Mouse (Mus musculus) cerebellum, postnatal 10 days (tissue): ENCODE measurements around the gene Ttc9.

Experiments
- DNase-seq, 2 experiments: peaks; one replicate each; pipeline ENCODE4 v3.0.0; 2021; ENCODE audit warnings: mixed read lengths in 2 of 2

Ttc9 gene

DNA sequence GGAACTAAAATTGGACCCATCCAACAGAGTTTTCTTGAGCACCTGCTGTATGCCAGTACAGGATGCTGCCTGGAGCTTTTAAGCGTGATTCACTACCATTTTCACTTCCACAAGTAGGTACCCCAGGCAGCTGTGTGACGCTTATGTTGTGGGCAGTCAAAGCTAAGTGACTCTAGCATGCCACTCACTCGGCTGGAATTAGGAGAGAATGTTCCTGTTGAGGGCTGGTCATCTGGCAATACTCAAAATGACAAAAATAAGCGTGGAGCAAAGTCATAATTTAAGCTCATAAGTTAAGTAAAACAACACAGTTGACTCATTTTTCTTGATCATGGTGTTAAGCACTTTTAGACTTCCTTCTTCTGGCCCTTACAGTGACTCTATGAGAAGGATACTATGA lies 31.0 kb downstream of the Ttc9 start:
- no peak for DNase-seq

DNA sequence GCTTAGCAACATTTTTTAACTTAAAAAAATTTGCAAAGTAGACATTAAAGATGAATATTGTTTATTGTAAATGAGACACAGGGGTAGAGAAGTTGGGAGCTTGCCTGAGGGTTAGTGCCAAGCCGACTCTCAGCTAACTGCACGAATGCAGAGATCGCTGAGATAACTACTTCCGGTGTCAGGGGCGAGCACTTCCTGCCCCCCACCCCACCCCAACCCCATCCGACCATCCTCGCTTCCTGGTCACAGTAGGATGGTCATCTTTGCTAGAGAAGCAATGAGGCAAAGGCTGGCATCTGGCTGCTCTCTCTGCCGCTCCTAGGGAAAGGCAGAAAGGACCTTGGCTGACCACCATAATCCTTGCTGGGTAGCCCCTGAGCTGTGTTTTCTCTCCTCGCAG lies 32.1 kb downstream of the Ttc9 start:
- no peak for DNase-seq

DNA sequence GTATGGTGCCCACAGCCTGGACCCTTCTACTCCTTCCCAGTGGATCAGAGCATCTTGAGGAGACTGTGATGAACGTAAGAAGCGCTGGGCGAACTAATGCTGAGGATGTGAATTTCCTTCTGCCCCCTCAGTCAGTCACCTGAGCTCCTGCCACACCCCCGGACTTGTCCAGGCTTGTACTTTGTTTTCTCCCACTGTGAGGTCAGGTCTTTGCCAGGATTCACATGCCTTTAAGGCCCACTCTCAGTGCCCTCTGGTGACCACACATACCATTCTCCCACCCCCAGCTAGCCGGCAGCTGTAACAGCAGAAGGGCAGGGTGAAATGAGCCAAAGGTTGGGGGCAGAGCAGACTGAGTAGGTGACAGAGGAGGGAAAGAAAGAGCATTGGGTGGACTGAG lies 32.9 kb downstream of the Ttc9 start:
- no peak for DNase-seq

DNA sequence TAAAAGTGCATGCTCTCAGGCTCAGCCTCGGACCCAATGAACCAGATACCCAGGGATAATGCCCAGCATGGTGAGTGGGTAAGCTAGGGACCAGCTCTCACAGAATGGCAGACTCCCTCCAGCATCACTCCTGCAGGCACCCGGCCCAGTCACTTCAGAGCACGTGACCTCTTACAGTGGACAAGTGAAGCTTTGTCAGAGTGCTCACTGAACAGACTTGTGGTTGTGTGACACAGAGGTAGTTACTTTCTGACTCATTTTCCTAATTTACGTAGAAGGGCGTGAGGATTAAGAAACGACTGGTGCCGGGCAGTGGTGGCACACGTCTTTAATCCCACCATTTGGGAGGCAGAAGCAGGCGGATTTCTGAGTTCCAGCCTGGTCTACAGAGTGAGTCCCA lies 37.4 kb downstream of the Ttc9 start:
- DNase-seq = no peak

DNA sequence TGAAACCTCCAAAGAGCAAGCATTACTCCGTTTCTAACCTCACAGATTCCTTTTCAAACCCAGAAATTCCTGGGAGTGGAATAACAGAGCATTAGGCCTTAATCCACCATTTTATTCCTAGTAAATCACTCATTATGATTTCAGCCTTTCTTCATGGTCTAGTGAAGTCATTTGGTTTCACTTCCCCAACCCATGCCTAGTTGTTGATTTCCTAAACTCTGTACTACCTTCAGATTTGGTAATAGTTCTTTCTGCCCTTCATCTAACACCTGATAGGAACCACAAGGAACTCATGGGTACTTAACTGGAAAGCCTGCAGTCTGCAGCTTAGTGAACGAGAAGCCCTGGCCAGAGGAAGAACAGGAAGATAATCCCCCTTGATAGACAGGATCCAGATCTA lies 44.5 kb downstream of the Ttc9 start:
- no peak for DNase-seq

DNA sequence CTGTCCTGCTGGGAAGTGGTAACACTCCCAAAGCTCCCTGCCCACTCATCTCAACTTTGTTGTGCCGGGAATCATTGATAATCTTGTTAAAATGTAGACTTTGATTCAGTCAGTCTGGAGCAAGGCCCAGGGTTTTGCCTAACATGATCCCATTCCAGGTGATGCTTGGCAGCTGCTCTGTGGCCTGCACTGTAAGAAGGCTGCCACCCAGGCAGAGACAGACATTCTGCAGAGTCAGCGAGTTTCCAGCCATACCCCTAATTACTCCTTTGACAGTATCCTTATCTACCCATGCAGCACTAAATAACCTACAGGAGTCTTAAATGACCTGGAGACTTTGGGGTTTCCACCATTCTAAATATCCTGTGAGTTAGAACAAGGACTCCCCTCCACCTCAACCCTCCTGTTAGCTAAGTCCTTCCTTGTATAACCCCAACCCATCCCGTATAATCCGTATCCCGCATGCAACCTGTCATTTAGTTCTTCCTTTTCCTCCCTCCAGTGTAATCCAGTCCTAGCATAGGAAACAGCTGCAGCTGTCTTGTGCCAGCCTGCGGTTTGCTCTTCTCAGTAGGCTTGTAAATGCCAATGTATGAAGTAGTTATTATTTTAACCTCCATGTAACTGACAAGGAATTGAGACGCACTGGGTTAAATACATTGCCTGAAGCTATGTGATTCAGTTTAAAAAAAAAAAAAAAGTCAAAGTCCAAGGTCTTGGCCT lies 48.9 kb downstream of the Ttc9 start:
- no peak for DNase-seq

DNA sequence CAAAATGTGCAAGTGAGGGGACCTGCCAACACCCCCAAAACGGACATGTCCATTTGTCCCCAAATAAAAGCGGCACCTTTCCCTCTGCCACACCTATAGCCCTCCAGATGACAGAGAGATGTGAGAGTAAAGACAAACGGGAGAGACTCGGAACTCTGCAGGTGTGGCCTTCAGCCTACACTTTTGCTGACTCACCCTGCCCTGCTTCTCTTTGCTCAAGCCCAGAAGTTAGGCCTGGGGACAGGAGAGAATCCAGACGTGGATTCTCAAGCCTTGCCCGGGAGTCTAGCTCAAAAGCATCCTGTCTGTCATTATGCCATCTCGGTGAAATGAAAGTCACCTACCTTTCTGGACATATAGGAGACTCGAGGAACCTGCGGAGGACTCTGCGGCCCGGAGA lies 52.3 kb downstream of the Ttc9 start:
- DNase-seq = no peak

DNA sequence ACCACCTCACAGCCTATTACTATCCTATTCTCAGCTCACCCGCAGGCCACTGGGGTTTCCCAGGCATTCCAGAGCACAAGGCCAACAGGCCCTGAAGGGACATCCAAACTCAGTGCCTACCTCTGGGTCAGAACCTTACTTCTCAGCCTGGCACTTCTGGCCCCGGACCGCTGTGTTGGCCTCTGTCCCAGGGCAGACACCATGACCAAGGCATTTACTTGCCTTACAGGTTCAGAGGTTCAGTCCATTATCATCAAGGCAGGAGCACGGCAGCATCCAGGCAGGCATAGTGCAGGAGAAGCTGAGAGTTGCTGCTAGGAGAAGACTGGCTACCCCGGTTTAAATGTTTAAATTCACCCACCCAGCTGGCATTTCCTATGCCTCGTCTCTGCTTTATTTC lies 53.0 kb downstream of the Ttc9 start:
- no peak for DNase-seq

DNA sequence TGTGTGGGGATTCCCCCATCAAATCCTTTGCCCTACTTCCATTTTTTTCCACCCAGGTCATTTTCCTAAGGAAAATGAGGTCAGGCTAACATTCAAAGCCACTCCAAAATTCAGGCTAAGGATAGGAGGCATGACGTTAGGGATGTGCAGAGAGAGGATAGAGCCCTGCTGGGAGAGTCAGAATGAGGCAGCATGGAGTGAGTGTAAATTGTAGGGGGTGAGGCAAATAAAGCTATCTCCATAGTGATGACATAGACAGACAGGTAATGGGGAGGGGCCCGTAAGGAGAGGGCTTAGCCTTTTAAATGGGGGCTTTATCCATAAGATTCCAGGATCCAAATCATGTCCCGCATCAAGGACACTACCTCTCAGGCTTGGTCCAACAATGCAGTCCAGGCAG lies 54.9 kb downstream of the Ttc9 start:
- DNase-seq = no peak

DNA sequence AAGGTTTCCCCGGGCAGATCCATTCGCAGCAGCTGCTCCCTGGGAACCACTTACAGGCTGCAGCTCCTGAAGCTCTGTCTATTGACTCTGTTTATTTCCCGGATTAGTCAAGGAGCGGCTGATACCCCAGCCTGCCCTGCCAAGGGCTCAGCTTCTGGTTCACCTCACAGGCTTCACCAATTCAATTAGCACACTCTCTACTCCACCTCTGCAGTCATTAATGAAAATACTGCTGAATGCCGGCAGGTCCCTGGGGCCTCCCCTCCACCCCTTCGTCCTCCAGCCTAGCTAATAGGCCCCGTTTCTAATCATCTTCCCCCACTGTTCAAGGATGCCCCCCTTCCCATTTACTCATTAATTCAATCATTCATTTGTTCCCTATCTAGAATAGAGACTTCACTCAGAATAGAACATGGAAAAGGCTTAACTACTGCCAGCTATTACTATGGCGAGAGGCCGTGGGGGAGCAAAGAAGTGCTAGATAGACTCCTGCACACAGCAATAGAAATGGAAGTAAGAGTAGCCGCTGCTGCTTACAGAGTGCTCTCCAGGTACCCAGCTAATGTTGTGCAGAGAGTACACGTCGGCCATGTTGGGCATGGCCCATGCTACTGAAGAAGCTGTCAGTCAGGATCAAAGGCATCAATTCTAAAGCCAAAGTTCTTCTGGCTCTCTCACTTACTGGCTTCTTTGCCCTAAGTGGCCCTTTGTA lies 55.5 kb downstream of the Ttc9 start:
- DNase-seq = no peak

DNA sequence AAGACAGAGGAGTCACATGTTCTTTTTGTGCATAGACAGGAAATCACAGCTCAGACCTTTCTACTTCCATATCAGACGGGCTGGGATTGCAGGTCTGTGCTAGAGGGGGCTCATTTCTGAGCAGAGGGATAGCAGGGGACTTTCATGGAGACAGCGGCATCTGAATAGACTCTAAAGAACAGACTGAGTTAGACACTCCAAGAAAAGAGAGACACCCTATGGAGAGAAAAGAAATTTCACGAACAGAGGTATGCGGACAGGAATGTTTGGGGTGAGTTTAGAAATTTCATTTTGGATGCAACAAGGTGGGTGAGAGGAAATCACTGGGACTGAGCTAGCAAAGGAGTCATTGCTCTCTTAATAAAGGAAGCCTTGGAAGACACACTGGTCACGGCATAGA lies 56.8 kb downstream of the Ttc9 start:
- no peak for DNase-seq

DNA sequence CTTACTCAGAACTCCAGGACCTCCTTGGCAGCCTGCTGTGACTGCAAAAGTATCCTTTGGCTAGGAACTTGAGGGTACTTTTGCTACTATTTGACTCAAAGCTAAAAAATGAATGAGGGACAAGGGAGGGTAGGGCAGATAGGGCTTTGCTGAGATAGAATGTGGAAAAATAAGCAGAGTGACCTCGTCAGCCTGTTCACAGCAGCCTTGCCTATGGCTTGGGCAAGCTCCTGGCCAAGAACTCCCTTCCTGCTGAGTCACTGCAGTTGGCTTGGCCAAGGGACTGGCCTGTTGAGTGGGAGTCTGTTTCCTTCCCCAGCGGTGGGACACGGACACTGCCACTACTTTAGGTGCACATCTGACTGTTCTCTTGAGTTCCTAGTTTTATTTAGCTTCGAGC lies 57.5 kb downstream of the Ttc9 start:
- DNase-seq = peak in 1 of 2 experiments; percentile 15

DNA sequence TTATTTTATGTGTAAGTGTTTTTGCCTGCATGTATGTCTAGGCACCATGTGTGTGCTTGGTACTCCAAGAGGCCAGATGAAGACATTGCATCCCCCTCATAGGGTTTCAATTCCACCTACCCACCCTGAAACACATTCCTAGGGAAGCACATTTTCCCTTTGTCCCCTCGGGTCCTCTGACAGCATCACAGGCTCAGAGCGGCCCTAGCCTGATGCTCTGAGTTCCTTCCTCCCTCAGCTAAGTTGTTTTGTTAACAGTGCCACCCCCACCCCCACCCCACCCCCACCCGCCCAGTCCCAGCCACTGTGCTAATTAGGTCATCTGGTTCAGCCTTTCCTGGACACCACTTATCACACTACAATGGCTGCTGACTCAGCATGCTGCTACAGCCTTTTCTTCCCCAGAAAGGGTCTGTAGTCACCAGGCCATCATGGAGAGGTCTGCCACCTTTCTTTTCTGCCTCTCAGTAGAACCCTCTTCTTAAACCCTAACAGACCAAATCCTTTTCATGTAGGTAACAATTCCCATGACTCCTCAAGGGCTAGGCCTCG lies 58.5 kb downstream of the Ttc9 start:
- no peak for DNase-seq

DNA sequence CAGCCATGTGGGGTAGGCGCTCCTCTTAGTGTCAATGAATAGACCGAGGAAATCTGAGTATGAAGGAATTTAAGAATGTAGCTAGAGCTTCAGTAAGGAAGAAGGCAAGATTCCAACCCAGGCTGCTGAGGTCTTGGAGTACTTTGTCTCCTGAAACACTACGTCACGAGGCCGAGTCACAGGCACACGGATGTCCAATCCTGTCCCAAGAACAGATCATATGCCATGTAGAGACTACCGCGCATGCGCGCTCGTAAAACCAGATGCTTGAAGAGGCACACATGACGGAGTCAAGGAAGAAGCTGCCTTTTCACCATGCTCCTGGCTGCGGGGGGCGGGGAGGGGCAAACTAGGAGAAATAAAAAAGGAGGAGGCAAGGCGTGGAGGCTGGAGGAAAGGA lies 59.1 kb downstream of the Ttc9 start:
- no peak for DNase-seq

DNA sequence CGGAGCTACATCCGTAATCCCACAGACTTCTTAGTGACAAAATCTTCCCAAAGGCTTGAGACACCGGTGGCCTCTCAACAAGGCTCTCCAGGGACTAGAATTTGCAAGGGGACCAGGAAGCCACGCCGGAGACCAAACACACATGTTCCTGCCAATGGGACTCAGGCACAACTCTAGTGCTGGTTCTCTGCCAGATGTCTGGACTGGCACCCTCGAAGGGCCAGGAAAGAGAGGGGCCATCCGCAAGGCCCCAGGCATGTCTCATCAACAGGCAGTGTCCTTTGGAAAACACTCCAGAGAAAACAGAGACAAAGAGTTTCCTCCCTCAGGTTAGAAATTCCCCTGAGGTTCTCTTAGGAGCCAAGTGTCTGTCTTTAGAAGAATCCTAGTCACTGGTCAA lies 59.7 kb downstream of the Ttc9 start:
- no peak for DNase-seq

DNA sequence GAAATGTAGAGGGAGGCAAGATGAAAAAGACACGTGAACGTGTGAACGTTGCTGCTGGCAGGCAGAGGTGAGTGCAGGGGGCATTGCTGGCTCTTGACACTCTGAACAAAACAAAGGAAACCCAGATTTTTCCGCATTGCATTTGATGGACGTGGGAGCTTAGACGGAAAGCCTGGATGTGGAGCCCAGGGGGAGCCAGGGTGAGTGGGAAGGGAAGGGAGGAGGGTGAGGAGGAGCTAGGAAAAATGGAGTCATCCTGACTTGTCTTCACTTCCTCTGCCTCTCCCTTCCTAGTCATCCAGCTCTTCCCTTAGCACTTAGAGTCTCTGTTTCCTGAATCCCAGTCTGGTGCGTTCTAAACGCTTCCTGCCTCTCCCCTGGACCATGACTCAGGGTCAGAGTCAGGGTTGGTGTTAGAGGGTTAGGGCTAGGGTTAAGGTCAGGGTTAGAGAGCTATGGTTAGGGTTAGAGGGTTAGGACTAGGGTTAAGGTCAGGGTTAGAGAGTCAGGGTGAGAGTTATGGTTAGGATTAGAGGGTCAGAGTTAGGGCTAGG lies 60.2 kb downstream of the Ttc9 start:
- no peak for DNase-seq

DNA sequence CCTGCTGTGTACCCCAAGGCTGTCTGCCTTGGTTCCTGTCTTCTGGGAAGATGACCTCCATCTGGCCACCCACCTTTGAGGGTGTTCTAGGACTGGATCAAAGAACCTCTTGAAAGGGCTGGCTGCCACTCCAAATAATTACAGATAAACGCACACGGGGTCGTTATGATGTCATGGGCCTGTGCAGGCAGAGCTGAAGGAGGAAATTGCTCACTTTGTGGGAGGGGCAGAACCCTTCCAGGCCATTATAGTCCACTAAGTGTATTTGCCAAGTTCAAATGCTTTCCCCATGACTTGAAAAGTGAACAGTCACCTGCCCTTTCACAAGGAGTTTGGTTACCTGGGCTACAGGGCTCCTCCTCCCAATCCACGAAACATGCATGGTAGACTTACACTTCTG lies 67.0 kb downstream of the Ttc9 start:
- DNase-seq = peak in 1 of 2 experiments; percentile 21

DNA sequence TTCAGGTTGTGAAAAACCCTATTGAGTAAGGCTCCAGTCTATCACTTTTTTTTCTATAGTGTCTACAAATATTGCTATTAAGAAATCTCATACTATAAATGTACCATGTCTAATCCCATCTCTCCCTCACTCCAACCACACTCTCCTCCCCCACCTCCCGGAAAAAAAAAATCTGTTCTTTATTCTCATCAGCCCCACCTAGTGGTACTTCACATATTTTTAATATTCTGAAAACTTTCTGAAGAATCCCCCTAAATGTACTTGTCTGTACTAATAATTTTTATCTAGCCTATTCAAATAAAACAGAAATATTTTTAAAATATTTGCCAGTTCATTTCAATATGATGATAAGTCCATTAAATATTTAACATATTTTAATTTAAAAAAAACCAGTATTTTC lies 71.9 kb downstream of the Ttc9 start:
- DNase-seq = peak; percentile 47 to 82

DNA sequence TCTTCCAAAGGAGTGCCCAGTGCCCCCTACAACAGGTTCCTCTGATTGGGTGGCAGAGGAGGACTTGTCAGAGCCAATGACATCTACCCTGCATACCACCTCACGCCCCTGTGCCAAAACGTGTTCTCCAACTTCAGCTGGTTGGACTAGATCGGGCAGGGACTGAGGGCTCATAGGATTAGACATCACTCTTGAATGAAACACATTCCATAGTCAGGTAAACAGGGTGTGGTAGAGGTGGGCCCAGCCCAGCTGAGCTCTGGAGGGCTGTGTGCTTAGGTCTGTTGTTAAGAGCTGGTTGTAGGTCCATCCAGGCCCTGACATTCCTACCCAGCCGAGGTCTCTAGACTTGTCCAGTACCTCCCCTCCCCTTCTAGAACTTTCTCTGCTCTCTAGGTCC lies 81.6 kb downstream of the Ttc9 start:
- DNase-seq = no peak
